Mouse (Mus musculus) limb, embryonic 14.5 days (tissue): ENCODE measurements at regions not wholly inside any gene's neighbourhood (a gene's known extent, or its start where the extent isn't known, plus 50 kb on each side); places are given as distances from the start of the nearest gene placed in this dataset.

Experiments used
- ATAC-seq: fragments of 200-750 bp; cut with Nextera tagmentation; 2 replicates; pipeline ENCODE4 v1.8.0; 2017; ENCODE audit warnings: low read depth, moderate number of reproducible peaks, moderate TSS enrichment; ENCODE audit not compliant: low FRiP score
- DNase-seq: peaks from one replicate; pipeline ENCODE4 v3.0.0-alpha.2; 2015; ENCODE audit warnings: low spot score
- H3K27ac ChIP-seq: fragments of 300-500 bp; sonication (generic); replicated peaks from 2 replicates; pipeline ENCODE4 v1.5.1; 2014; ENCODE audit warnings: low read depth, mild to moderate bottlenecking, low read length, moderate library complexity, mixed read lengths
- H3K27me3 ChIP-seq: fragments of 300-500 bp; sonication (generic); 2 replicates; pipeline ENCODE4 v1.6.1; 2014; ENCODE audit warnings: low read length, mixed read lengths; ENCODE audit not compliant: control insufficient read depth, insufficient read depth
- H3K36me3 ChIP-seq: fragments of 300-500 bp; sonication (generic); 2 replicates; pipeline ENCODE4 v1.6.1; 2014; ENCODE audit warnings: mild to moderate bottlenecking, low read length, moderate library complexity, mixed read lengths; ENCODE audit not compliant: control insufficient read depth, insufficient read depth
- H3K4me1 ChIP-seq: fragments of 300-500 bp; sonication (generic); 2 replicates; pipeline ENCODE4 v1.6.1; 2014; ENCODE audit warnings: antibody characterized with exemption, low read length, mixed read lengths; ENCODE audit not compliant: control insufficient read depth, insufficient read depth
- H3K4me2 ChIP-seq: fragments of 300-500 bp; sonication (generic); replicated peaks from 2 replicates; pipeline ENCODE4 v1.6.1; 2014; ENCODE audit warnings: low read depth, mild to moderate bottlenecking, low read length, moderate library complexity; ENCODE audit not compliant: severe bottlenecking
- H3K4me3 ChIP-seq: fragments of 300-500 bp; sonication (generic); replicated peaks from 2 replicates; pipeline ENCODE4 v1.5.1; 2014; ENCODE audit warnings: low read length
- H3K9ac ChIP-seq: fragments of 300-500 bp; sonication (generic); 2 replicates; pipeline ENCODE4 v1.6.1; 2014; ENCODE audit warnings: mild to moderate bottlenecking, low read depth, low read length, moderate library complexity; ENCODE audit not compliant: severe bottlenecking
- H3K9me3 ChIP-seq: fragments of 300-500 bp; sonication (generic); 2 replicates; pipeline ENCODE4 v1.6.1; 2016; ENCODE audit warnings: low read length; ENCODE audit not compliant: control insufficient read depth
- POLR2A ChIP-seq: fragments of 200-500 bp; IDR thresholded peaks from 2 replicates; pipeline ENCODE4 v1.8.0; 2012; ENCODE audit warnings: inconsistent platforms, mild to moderate bottlenecking, moderate library complexity, borderline replicate concordance; ENCODE audit not compliant: insufficient read depth, insufficient read length; ENCODE audit errors: extremely low read depth
- WGBS: fragments of 180-500 bp; shearing (Covaris S2); extraction: QIAGEN DNeasy Blood & Tissue Kit; methylation state at CpG from one replicate; pipeline ENCODE4 v1.1.7; 2014; 5-methylcytosine and 5-hydroxymethylcytosine counted together

DNA sequence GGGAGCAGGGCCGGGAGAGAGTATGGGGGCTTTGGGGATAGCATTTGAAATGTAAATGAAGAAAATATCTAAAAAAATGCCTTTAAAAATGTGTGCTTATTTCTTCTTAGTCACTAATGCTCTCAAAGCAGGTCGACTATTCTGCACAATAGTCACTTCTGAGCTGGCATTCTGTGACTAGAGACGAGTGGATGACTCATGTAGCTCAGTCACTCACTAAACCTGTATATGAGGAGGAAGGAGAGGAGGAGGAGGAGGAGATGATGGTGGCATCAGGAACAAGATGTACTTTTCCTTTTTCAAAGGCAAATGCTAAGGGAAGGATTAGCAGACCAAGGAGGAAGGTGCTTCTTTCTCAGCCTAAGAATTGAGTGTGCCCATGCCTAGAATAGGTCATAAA is 276.0 kb upstream of the Myo3a start:
- Histone ChIP-seq H3K27me3 (no peaks in the 10 kb centered on the region), H3K9ac (no peak overlapping the region)

DNA sequence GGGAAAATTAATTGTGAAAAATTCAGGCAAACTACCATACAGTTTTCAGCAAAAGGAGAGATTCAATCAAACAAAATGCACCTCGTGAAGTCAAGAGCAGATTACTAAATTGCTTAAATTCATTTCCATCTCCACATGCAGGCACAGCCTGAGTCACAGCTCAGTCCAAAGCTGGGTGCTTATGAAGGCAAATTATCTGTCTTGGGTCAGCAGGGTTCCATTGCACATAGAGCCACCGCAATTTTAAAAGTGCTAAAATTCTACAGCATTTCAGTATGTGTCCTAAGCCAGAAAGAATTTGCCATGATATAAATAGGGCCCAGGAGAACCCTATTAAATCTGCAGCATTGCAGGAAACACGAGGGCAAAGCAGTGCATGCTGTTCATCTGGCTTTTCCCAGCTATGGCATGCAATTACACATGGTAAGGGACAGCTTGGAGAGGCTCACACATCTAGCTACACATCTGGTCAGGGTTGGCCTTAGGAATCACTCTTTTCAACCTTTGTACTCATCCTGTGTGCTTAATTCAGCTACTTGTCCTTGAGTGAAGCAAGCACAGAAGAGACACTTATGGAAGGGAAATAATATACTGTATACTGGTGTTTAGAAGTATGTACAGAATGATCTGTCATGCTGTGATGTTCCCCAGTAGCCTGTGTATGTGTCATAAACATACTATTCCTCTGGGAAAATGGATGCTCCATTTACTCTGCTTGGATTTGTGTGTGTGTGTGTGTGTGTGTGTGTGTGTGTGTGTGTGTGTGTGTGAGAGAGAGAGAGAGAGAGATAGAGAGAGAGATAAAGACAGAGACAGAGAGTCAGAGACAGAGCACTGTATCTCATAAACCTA is 271.0 kb upstream of the Myo3a start:
- no peaks in the 10 kb centered on the region for H3K9me3 ChIP-seq
- no peak overlapping the region for H3K27ac ChIP-seq
- no peak overlapping the region; the same call in 1 of the 2 replicates for H3K9ac ChIP-seq
- ATAC-seq (no peak), DNase-seq (no peak)
- WGBS: 32% methylated on average over 3 of the region's 3 CpGs
- TF ChIP-seq POLR2A: no peak
- H3K4me3 ChIP-seq: no peak overlapping the region
- no peaks in the 10 kb centered on the region for H3K27me3 ChIP-seq
- H3K4me2 ChIP-seq: no peak overlapping the region
- no peaks in the 10 kb centered on the region for H3K4me1 ChIP-seq
- H3K36me3 ChIP-seq: no peaks in the 10 kb centered on the region

More for the DNA sequence above, 276.0 kb upstream of the Myo3a start:
- ATAC-seq (no peak), DNase-seq (no peak)
- Histone ChIP-seq H3K4me3 (no peak overlapping the region), H3K4me2 (no peak overlapping the region), H3K9me3 (no peaks in the 10 kb centered on the region), H3K36me3 (no peaks in the 10 kb centered on the region), H3K27ac (no peak overlapping the region), H3K4me1 (no peaks in the 10 kb centered on the region)
- no peak for TF ChIP-seq POLR2A
- 84% methylated on average over 3 of the region's 3 CpGs for WGBS

DNA sequence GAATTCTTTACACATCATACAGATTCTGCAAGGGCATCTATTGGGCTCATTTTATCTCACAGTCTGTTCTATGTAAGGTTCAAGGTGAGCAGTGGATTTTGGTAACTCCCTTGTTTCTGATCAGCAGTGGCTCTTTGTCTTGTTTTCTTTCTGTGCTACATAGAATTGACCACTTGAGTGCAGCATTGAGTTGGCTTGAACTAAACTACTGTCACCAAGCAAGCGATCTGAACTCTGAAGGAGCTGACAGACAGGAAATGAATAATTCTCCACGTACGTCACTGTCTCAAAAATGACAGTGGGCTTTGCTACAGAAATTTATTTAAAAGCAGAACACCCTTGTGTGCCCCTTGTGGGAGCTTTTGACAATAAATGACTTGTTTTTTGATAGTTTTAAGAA is 268.9 kb upstream of the Myo3a start:
- 0% methylated on average over 3 of the region's 3 CpGs for WGBS
- H3K27ac ChIP-seq: no peak overlapping the region
- ATAC-seq: peak; percentile 48; the same call in 1 of the 2 replicates
- no peaks in the 10 kb centered on the region for H3K27me3 ChIP-seq
- no peak overlapping the region for H3K9ac ChIP-seq
- H3K4me3 ChIP-seq: 0 out of 2 replicates have a peak overlapping the region, but pooled peaks have one; percentile 3
- TF ChIP-seq POLR2A: no peak
- H3K36me3 ChIP-seq: no peaks in the 10 kb centered on the region
- no peaks in the 10 kb centered on the region for H3K4me1 ChIP-seq
- no peaks in the 10 kb centered on the region for H3K9me3 ChIP-seq
- DNase-seq: peak; percentile 74
- peak overlapping the region; percentile 20 for H3K4me2 ChIP-seq

DNA sequence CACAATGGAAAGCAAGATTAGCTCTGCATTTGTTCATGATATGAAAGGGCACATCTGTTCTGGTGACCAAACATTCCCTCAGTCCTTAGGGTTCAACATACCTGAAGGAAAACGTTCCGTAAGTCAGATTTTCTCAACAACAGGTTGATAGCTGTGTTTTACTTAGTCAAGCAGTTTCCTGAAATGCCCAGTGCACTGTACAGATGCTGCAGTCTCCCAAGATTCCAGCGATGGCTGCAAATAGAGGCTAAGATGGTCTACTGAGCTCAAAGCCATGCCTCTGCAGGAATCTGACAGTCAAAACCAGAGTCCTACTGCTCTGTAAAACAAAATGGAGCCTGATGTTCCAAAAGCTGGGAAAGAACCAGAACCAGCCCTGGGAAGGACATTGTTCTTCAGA is 268.5 kb upstream of the Myo3a start:
- Histone ChIP-seq H3K27ac (no peak overlapping the region), H3K4me2 (peak overlapping the region; percentile 20), H3K9me3 (no peaks in the 10 kb centered on the region), H3K4me3 (0 out of 2 replicates have a peak overlapping the region, but pooled peaks have one; percentile 3), H3K4me1 (0 out of 2 replicates have a peak, but pooled peaks cover 3% of the 10 kb centered on the region), H3K36me3 (no peaks in the 10 kb centered on the region), H3K27me3 (no peaks in the 10 kb centered on the region), H3K9ac (no peak overlapping the region)
- TF ChIP-seq POLR2A: no peak
- DNase-seq (no peak), ATAC-seq (no peak)
- 52% methylated on average over 3 of the region's 3 CpGs for WGBS

DNA sequence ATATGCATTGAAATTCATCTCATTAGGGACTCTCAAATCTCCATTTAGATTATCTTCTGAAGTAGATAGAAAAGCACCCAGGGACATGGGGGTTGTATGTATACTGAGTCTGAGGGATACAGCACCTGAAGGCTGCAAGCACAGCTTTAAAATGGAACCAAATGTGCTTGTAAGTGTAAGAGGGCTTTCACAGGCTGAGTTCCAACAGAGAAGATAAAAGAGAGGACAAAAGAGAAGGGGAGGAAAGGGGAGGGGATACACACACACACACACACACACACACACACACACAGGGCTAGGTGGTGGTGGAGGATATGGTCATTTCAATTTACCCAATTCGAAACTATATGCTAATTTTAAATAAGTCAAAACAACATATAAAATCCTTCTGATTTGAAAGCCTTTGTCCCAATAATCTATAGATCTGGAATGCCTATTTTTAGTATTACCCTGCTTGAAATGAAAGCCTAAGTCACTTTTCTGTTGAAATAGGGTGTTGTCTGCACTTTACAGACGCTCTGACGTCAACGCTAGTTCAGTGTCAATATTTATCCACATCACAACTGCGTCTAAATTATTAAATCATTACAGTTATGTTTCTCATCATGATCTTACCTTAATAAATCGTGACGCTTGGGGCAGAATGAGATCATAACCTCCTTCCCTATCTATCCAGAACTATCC is 263.8 kb upstream of the Myo3a start:
- Histone ChIP-seq H3K27ac (no peak overlapping the region), H3K27me3 (no peaks in the 10 kb centered on the region), H3K4me2 (peak overlapping the region; percentile 16; the same call in 1 of the 2 replicates), H3K36me3 (no peaks in the 10 kb centered on the region), H3K9ac (peak overlapping the region; percentile 25; the same call in 1 of the 2 replicates), H3K4me1 (0 out of 2 replicates have a peak, but pooled peaks cover 4% of the 10 kb centered on the region), H3K4me3 (no peak overlapping the region), H3K9me3 (no peaks in the 10 kb centered on the region)
- TF ChIP-seq POLR2A: no peak
- 12% methylated on average over 7 of the region's 7 CpGs for WGBS
- ATAC-seq (no peak), DNase-seq (no peak)
